Mouse (Mus musculus) frontal cortex, adult 2 months (tissue): ENCODE results near the gene Stkld1. TPM values are rescaled to one million over a fixed set of nuclear protein-coding genes. Genes with fewer than 3 reads are reported as not detected.

Experiments
- DNase-seq, 2 experiments: peaks; one replicate each; pipeline ENCODE4 v3.0.0; 2022; ENCODE audit warnings: low spot score in 1 of 2; ENCODE audit errors: extremely low spot score in 1 of 2
- polyA plus RNA-seq: library from polyadenylated mRNA; depleted of rRNA; stranded (reverse); fragments of >200 nt; gene quantifications from 2 replicates; pipeline ENCODE4 v1.2.3, GENCODE M21; 2012

Stkld1 gene
- polyA plus RNA-seq, 1 experiment = 0.32 TPM

DNA sequence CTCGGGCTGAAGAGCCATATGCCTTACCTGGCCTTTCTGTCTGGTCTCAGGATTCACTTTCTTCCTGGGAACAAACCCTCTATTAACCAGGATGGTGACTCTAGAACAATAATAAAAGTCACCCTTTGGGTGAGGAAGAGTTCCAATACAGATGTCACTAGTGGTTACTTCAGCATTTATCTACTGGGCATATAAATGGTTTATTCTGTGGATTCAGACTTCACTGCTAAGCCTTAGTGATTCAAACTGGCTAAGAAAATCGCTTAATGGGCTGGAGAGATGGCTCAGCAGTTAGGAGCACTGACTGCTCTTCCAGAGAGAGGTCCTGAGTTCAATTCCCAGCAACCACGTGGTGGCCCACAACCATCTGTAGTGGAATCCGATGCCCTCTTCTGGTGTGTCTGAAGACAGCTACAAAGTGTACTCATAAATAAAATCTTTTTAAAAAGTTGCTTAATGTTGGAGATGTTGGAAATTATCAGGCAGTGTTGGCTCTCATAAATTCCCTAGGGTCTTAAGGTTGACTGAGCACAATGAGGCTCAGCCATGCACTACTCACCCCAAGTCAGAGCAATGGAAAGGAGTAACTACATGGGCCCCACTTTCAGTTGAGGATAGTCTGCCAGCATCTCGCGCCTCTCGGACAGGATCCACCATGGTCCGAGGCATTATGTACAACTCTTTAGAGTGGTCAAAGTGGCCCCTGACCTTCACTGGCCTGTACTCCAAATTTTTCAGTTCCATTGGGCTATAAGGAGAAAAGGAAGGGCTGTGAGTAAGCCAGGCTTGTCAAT is 19.5 kb upstream of the Stkld1 start:
- no peak for DNase-seq

DNA sequence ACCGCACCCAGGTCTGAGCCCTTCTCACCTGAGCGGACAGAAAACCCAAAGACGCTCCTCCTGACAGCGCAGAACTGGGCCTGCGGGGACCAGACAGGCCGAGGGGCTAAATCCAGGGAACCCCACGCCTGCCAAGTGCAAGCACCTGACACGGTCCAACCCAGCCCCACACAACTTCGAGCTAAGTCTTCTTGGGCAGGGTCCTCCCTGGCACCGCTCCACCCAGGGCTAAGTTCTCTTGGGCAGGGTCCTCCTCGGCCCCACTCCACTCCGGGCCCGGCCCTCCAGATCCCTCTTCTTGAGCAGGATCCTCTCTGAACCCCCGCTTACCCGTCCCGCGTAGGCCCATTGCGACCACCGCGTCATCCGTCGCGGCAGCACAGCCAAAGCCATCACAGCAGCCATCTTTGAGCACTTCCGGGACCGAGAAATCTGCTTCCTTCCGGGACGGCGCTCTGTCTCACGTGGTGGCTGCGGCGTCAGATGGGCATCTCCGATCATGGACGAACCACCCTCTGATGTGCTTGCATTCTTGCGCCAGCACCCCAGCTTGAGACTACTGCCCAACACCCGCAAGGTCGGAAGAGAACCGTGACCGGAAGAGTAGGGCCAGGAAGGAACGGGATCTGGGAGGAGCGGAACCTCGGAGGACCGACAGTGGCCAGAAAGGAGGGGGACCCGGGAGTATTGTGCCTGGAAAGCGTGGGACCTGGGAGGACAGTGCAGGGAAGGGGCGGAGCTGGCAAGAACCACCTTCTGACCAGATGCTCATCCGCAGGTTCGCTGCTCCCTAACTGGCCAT is 17.7 kb upstream of the Stkld1 start, which contains the start of the genes Surf2 and Surf1:
Surf2 (plus strand) TSS at position 441 of the 802 bp plus-strand sequence.
Surf1 (minus strand) TSS at position 604 of the 802 bp plus-strand sequence.
- peak; percentile 81 to 88 for DNase-seq

DNA sequence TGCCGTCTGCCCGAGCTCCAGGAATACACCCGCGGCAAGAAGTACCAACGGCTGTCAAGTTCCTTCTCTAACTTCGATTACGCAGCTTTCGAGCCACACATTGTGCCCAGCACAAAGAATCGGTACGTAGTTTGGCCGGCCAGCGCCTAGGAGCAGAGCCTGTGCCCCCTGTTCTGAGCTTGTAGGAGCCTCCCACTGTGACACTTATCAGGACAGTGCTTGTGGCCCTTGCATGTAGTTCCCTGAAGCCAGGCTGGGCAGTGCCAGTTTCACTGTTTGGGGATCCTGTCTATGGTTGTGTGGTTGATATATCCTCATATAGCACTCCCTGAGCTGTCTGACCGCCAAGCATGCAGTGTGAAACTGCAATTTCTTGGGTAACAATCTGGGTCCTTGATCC is 17.1 kb upstream of the Stkld1 start:
- no peak for DNase-seq

DNA sequence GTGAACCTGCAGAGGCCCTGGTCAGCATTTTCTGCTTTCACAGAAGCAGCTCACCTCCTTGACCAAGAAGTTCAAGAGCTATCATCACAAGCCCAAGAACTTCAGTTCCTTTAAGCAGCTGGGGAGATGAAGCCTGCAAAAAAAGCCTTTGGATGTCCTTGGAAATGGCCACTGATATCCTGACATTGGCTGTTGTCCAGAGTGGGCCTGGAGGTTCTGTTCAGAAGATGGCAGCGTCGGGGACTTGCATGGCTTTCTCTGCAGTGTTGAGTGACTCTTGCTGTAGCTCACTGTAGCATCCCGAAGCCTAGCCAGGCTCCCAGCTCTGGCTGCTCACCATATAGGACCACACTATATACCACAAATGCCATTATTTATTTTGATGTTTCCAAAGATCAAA is 14.2 kb upstream of the Stkld1 start:
- no peak for DNase-seq

DNA sequence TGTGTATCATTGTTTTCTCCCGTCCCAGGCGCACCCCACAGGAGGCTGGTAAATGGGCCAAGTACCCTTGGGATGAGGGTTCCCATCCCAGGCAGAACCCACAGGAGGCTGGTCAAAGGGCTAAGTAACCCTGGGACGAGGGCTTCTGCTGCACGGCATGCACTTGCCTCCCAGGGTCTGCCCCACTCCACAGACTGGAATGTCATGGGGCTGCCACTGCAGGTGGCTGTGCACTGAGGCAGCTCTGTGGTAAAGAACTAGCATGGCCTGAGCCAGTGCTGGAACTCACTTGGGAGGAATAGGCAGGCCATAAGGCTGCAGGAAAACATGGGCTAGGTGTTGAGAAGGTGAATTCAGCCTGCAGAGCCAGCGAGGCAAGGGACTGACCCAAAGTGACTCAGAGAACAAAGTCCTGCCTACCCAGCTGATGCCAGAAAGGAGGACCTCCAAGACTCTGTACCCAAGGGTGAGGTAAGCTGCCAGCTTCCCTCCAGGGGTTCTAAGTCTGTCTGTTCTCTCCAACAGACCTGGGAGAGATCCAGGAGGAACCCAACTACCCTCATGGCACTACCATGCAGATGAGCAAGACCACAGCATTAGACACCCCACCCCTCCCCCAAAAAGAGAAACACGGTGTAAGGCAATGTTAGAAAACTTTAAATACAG is 13.5 kb upstream of the Stkld1 start:
- no peak for DNase-seq

DNA sequence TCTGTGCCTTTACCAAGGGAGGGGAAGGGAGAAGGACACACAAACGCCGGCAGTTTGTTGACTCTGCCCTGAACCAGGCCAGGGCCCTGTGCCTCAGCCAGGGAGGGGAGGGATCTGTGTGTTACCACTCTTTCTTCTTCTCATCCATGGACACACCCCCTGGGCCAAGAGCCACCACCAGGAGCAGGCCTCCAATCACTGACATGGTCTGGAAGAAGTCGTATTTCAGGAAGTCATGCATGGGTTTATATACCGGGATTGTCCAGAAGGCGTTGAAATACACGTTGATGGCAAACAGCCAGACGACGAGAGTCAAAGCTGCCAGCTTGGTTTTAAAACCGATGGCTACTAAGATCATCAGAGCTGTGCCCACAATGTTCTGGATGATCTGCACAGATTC is 12.1 kb upstream of the Stkld1 start:
- no peak for DNase-seq

DNA sequence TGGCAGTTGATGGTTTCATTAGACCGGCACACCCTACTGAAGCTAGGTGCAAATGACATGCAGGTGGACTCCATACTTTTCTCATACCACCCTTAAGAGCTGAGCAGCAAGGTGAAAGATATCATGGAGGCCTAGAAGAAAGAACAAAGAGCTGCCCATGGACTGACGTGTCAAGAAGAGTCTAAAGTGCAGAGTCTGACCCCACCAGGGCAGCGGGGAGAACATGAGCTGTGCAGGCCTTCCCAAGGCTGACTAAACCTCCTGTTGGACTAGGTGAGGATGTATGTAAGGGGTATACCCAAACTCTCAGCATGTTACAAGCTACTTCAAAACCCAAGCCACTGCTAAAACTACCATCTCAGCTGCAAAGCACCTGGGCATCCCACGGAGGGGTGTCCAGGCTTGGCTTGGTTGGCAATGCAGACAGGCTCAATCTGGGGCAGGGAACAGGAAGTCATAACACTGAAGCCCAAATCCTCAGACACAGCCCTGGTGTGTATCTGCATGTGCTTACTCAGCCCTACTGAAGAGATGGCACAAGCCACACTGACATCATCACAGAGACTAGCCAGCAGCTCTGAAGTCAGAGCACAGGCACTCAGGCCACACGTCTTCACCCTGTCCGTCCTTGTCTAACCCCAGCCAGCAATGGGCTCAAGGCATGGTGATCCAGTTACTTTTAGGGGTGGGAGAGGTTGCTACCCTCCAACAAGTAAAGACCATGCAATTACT is 5.9 kb upstream of the Stkld1 start:
- no peak for DNase-seq

DNA sequence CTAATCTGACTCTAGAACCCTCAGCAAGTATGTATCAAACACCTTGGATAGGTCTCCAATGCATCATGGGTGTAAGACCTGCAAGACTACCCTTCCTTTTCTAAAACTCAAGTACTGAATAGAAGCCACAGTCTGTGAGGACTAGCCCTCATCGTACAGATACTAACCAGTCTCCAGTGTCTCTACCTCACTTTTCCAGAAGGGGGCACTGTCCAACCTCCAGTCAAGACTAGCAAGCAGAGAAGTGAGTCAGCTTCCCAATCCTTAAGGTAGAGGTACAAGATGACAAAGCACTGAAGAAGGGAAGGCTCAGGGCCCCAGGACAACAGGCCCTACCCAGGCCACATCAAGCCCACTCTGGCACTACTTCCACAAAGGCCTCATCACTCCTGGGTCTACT is 3.5 kb upstream of the Stkld1 start:
- peak; percentile 55 to 88 for DNase-seq

DNA sequence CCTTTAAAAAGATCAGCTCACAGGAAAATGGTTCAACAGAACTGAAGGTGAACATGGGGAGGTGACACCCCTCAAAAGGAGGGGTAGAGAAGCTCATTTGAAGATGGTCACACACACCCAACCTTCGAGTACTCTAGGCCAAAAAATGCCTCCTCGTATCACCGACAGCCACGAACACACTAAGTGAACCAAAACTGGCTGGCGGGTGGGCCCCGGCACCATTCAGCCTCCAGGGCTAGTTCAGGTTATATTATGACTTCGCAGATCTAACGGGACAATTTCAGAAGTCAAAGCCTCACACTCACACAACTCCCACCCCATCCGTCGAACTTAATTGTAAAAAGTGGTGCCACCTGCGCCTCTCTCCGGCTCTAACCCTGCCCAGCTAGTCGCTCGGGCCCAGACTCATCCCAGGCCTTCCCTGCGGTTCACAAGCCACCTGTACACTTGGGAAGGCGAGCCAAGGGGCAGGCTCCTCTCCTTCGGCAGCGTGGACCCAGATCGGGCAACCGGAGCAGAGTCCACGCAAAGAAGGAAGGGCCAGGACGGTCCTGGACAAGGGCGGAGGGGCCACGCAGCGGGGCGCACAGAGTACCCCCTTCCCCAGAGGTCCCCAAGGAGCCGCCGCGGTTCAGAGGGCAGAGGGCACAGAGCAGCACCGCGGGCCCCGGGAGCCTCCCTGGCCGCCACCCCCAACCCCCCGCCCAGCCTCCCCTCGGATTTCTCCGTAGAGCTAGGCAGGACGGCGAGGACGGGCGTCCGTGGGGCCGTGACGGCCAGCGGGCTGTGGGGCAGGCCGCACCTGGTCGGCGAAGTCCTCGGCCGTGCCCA is 1.2 kb upstream of the Stkld1 start:
- DNase-seq = no peak

DNA sequence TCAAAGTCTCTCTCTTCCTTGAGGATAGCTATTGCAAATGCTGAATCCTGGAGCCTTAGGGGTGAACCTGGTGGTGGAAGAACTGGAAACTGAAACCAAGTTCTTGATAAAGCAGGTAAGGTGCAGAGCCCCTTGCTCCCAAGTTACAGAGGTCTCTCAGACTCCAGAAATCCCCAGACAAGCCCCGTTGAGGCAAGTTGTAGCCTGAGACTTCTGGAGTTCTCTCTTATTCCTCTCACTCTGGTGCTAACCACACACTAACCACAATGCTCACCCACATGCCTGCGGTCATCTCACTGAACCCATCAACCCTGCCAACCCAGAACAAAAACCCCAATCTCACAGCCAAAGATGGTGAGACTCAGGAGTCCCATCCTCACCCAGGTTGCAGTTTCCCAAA is 1.4 kb downstream of the Stkld1 start:
- no peak for DNase-seq

DNA sequence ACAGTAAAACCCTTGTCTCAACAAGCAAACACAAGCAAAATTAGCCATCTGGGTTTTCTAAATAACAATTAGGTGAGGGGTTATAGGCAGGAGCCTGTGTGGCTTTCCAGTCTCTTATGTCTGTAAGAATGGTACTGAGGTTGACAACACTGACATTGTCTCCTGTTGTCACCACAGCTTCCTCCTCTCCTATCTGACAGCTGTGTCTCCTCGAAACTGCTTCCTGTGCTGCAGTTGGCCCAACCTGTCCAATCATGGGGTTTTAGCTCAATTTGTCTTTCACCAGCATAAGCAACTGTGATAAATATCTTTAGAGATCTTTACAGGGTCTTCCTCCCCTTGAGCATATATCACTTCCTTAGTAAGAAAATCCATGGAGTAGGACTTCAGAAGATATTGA is 2.6 kb downstream of the Stkld1 start:
- no peak for DNase-seq

DNA sequence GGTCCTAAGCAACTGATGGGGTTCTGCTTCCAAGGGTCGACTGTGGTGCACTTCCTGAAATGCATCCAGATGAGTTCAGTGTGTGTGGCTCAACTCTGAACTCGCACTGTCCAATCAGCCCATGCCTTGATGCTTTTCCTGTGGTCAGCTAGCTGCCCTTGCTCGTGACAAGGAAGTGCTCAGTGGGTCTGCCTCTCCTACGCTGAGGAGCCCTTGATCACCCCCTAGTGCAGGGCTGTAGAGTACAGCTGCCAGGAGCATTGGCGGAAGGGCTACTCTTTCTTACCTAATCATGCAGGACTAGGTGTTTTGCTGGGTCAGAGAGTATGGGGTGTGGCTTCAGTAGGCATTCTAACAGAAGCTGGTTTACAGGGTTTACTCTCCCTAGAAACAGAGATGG is 7.7 kb downstream of the Stkld1 start:
- no peak for DNase-seq

DNA sequence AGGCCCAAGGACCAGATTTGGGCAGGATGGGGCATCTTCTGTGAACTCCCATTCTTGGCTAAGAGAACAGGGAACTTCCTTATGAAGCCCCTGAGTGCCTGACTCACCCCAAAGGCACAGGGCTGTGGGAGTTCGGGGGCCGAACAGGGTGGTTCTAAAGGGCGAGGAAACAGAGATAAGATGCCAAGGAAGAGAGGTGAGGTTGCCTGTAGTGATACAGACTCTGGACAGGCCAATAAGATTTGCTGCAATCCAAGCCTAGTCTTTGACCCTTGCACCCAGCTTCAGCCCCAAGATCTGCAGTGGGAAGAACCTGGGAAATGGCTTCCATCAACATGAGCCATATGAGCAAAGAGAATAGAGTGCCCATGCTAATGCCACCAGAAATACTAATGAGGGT is 9.4 kb downstream of the Stkld1 start:
- no peak for DNase-seq

DNA sequence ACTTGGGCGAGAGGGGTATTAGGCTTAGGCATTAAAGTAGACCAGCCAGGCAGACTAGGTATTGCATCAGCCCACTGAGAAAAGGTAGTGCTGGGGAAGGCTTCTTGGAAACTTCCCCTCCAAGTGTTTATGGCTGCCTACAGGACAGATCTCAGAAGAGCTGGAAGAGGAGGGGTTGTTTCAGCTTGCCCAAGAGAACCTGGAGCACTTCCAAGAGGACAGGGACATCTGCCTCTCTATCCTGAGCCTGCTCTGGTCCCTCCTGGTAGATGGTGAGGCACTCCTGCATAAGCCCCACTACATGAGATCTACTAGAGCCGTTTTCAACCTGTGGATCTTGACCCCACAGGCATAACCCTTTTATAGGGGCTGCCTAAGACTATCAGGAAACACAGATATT is 16.6 kb downstream of the Stkld1 start:
- DNase-seq = no peak

DNA sequence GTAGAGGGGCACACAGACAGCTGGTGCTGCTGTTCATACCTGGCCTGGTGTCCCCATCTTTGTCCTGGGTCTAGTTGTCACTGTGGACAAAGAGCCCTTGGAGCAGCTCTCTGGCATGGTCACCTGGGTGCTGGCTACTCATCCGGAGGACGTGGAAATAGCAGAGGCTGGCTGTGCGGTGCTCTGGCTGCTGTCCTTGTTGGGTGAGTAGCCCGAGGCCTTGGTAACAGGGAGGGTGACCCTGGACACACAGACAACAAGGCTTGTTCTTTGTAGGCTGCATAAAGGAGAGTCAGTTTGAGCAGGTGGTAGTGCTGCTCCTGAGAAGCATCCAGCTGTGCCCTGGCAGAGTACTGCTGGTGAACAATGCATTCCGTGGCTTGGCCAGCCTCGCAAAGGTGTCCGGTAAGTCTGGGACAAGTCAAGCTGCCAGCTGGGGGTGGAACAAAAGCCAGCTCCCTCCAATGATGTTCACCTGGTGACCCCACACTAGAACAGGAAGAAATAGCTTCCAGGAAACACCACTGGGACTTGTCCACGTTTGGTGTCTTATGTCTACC is 17.6 kb downstream of the Stkld1 start:
- no peak for DNase-seq

DNA sequence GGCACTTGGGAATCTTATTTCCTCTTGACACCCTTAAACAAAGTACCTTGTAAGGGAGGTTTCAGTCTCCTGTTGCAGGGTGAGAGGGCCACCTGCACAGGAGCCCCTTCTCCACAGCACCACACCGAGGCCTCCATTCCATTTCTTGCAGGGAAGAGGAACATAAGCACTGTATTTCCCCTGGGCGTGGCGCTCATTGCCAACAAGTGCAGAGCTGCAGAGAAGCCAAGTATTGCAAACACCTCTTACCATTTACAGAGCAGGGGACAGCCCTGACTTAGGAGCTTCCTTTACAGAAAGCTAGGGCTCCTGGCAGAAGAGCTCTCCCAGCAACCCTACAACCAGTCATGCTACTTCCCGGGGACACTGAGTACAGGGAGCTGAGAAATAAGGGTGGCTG is 18.3 kb downstream of the Stkld1 start:
- DNase-seq = no peak

DNA sequence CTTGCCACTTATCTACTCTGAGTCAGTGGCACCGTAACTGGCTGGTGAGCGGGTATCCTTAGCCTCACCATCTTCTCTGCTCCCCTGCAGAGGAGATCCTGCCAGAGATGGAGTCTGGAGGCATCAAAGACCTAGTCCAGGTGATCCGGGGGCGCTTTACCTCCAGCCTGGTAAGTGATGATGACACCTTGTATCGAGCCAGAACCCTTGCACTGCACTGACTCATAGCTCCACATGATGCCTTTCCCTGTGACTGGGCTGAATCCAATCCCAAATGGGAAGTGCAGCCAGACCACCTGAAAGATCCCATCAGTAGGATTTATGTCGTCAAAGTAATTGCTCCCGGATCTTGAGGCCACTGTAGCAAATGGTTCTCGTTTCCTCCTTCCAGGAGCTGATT is 19.0 kb downstream of the Stkld1 start:
- DNase-seq = no peak

DNA sequence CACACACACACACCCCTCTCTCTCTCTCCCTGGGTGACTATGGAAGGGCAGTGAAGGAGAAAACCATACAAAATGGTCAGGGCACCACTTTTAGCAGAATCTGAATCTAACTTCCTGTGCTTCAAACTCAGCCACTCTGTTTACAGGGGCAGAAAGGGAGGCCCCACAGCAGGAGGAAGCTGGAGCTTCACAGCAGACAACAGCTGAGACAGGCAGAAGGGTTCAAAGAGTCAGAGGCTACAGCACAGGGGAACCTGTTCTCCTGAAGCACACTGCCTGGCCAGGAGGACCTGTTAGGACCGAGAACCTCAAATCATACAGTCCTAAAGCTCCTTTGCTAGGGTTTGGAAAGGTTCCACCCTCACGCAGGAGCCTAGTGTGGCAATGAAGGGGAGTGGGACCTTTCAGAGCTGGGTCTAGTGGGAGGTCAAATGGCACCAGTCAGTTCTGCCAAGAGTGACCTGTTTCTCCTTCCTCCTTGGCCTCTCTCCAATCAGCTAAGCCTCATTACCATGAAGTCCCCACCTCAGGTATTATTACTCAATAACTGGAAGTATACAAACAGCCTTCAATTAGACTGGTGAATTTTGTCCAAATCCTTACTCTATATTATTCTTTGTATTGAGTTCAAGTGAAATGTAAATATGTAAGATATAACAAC is 21.0 kb downstream of the Stkld1 start:
- no peak for DNase-seq
